Mouse (Mus musculus): ENCODE results near the gene Asap2.

Asap2 gene

DNA sequence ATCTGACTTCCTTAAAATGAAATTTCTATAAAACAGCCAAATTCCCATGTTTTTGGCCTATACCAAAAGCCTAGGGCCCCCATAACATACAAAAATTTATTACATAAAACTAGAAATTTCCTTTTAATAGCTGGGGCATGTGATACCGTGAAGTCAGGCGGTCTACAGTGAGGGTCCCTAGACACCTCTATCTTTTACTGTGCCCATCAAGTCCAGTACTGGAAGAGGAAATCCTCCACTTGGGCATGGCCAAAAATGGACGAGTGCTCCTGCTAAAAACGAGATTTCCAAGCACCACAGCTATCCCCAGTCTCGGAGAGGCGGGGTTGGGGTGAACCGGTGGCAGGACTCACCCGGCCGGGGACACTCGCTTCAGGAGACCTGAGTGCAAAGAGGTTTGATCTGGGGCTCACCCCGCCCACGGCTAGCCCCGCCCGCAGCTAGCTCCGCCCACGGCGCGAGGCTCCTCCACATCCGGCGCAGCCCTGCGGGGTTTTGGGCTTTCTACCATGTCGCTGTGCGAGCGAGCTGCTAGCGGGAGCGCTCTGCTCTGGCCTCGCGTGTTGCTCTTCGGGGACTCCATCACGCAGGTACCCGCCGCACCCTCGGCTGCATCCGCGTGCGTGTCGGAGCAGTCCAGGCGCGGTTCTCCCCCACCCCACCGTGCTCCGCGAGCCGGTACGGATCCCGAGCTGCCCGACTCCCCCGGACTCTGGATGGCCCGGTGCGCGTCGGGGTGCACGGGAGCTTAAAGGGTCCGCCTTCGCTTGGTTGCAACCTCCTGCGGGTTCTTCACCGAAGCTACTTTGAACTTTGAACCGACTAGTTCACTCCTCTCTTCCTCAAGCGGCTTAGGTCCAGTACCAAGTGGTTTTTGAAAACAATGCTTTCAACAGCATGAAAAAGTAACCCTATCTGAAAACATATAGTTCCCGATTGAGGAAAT lies 325.9 kb downstream of the Asap2 start, which contains the start of gene Iah1:
Gene Iah1 (plus strand): TSS at position 467 of the 946 bp plus-strand sequence.
- peak; percentile 90 for DNase-seq (ENCODE audit: low spot score)

DNA sequence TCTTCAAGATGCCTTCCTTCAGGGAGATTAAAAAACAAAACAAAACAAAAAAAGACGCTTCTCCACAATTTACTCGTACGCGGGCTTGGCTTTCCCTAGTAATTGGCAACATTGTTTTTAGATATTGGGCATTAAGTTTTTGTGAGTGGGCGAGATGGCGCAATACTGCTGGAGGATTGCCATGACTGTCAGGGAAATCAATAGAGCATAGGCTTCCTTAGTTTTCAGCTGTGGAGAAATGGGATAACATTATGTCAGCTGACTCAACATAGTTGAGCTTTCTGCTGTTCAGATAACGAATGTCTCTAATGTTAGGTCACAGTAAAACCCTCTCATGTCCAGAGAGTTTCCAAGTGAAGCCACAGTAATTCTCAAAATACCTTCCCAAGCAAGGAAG lies 326.6 kb downstream of the Asap2 start:
- DNase-seq (ENCODE audit: low spot score) = no peak

DNA sequence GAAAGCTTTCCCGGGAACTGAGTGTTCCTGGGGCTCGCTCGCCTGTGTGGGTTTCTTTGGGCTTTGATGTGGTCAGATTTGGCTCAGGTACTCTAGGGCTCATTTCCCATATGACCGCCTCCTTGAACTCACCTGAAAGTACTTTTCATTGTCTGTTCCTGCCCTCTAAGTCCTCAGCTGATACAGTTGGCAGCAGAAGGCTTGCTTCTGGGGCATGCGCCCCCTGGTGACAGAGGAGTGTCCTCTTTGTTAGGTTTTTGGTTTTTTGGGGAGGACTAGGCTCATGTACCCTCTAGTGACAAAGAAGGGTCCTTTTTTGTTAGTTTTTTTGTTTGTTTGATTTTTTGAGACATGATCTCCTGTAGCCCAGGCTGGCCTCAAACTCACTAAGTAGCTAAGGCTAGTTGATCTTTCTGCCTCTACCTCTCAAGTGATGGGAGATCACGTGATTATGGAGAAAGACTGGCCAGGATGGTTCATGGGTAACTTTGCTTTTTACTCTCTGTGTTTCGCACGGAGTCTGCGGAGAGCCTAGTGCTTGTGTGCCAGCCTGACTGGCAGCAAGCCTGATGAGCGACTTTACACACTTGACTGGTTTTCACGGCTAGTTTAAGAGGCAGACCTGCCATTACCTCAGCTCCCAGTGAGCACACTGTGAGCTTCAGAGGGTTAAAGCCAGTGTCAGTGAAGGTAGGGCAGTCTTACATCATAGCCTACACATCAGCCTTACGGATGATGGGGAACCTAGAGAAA lies 328.1 kb downstream of the Asap2 start:
- DNase-seq (ENCODE audit: low spot score) = peak; percentile 73

All from embryo, embryonic 10 days (tissue).